Mouse (Mus musculus) stomach, postnatal 0 days (tissue): ENCODE data around the gene Thrb.

ENCODE experiments used
- CTCF ChIP-seq: IDR thresholded peaks from 2 replicates; pipeline ENCODE4 v1.5.1; 2016; ENCODE audit warnings: antibody characterized with exemption, low read depth, mild to moderate bottlenecking, moderate library complexity
- EP300 ChIP-seq: optimal IDR thresholded peaks from 2 replicates; pipeline ENCODE3; 2016; ENCODE audit warnings: antibody characterized with exemption

DNA sequence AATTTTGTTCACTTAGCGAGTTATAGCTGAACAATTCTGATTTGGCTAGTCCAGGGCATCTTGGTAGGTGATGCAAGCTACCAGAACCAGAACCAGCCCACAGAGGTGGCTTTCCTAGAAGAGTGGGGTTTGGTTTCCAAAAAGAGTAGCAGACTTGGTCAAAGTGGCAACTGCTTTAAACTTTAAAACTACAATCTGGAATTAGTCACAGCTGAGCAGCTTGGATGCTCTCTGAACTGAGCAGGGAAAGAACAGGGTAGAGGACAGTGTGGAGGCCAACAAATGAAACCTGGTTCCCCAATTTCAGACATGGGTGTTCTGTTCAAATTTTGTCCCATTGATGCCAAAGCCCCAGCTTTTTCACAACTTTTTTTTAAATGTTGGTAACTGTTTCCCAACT, 93.4 kb downstream of the Thrb start:
- TF ChIP-seq CTCF (no peak), EP300 (no peak)
